Mouse (Mus musculus) heart, adult 9 months (tissue): ENCODE results near the gene Adnp.

Experiments used
- DNase-seq, 2 experiments: peaks; one replicate each; pipeline ENCODE4 v3.0.0; 2022; ENCODE audit warnings: low spot score in 2 of 2

Gene Adnp

GRCm38 (mm10) chr2:168156361-168156760 is 50.6 kb downstream of the Adnp start:
- DNase-seq: no peak

GRCm38 (mm10) chr2:168155666-168156065 is 51.2 kb downstream of the Adnp start:
- no peak for DNase-seq

- DNase-seq: peak; percentile 47 to 52
These were observed 52.6 kb downstream of the Adnp start for GRCm38 (mm10) chr2:168154090-168154881.

GRCm38 (mm10) chr2:168149241-168149640 is 57.7 kb downstream of the Adnp start:
- no peak for DNase-seq

GRCm38 (mm10) chr2:168147722-168148432 is 59.0 kb downstream of the Adnp start:
- no peak for DNase-seq

GRCm38 (mm10) chr2:168145437-168145836 is 61.5 kb downstream of the Adnp start:
- DNase-seq: no peak

GRCm38 (mm10) chr2:168143794-168144193 is 63.1 kb downstream of the Adnp start:
- no peak for DNase-seq

GRCm38 (mm10) chr2:168137161-168137560 is 69.8 kb downstream of the Adnp start:
- no peak for DNase-seq
